Mouse (Mus musculus) heart, adult 2 months (tissue): ENCODE data around the gene Gm10715.
"Not testable (repeated sequence)": the region's sequence is repeated elsewhere in the genome, so short reads cannot be mapped to it uniquely, and the experiment has no call there.

Experiments
- CTCF ChIP-seq: fragments of 200-600 bp; IDR thresholded peaks from 2 replicates; pipeline ENCODE4 v1.8.1; 2022; ENCODE audit warnings: antibody characterized with exemption, mild to moderate bottlenecking, moderate library complexity
- EP300 ChIP-seq: fragments of 200-500 bp; IDR thresholded peaks from 2 replicates; pipeline ENCODE4 v1.6.1; 2011; ENCODE audit warnings: low read depth, low read length, control low read depth; ENCODE audit not compliant: insufficient read depth

GRCm38 (mm10) chr9:3027200-3027599 lies 9.5 kb upstream of the Gm10715 start:
- not testable (repeated sequence) for TF ChIP-seq EP300, CTCF
